Mouse (Mus musculus): Measurements from ENCODE around the gene Gm30191.
A peak's percentile ranks its signal among the peaks of the same experiment; 100 is the strongest.
"Not testable (repeated sequence)": the region's sequence is repeated elsewhere in the genome, so short reads cannot be mapped to it uniquely, and the experiment has no call there.

The Gm30191 gene

GRCm38 (mm10) chr4:134252131-134252910 lies 5.6 kb downstream of the Gm30191 start:
- no peak for DNase-seq (ENCODE audit: low spot score)

- no peak for DNase-seq (ENCODE audit: low spot score)
Observed at GRCm38 (mm10) chr4:134252911-134253721, 6.4 kb downstream of the Gm30191 start.

- DNase-seq (ENCODE audit: low spot score), result no peak
Observed at GRCm38 (mm10) chr4:134253722-134254324, 7.1 kb downstream of the Gm30191 start, which contains the start of gene Grrp1. Gene Grrp1, minus strand, starts transcription at chr4:134254106.

GRCm38 (mm10) chr4:134254835-134255234 lies 8.1 kb downstream of the Gm30191 start:
- DNase-seq (ENCODE audit: low spot score), result no peak

GRCm38 (mm10) chr4:134255854-134256253 lies 9.1 kb downstream of the Gm30191 start:
- DNase-seq (ENCODE audit: low spot score), result no peak

GRCm38 (mm10) chr4:134256407-134257197 lies 9.9 kb downstream of the Gm30191 start:
- DNase-seq (ENCODE audit: low spot score), result no peak

GRCm38 (mm10) chr4:134257198-134258009 lies 10.7 kb downstream of the Gm30191 start:
- DNase-seq (ENCODE audit: low spot score), result no peak

GRCm38 (mm10) chr4:134258354-134258753 lies 11.6 kb downstream of the Gm30191 start:
- DNase-seq (ENCODE audit: low spot score), result no peak

- peak; percentile 61 for DNase-seq (ENCODE audit: low spot score)
Observed at GRCm38 (mm10) chr4:134263191-134263590, 16.5 kb downstream of the Gm30191 start.

- no peak for DNase-seq (ENCODE audit: low spot score)
Observed at GRCm38 (mm10) chr4:134265860-134266585, 19.3 kb downstream of the Gm30191 start.

- no peak for DNase-seq (ENCODE audit: low spot score)
Observed at GRCm38 (mm10) chr4:134268102-134268655, 21.4 kb downstream of the Gm30191 start.

- not testable (repeated sequence) for DNase-seq (ENCODE audit: low spot score)
Observed at GRCm38 (mm10) chr4:134269622-134270021, 22.9 kb downstream of the Gm30191 start.

- no peak for DNase-seq (ENCODE audit: low spot score)
Observed at GRCm38 (mm10) chr4:134271979-134272378, 25.2 kb downstream of the Gm30191 start.

- DNase-seq (ENCODE audit: low spot score), result no peak
Observed at GRCm38 (mm10) chr4:134272731-134273416, 26.1 kb downstream of the Gm30191 start.

GRCm38 (mm10) chr4:134273417-134274345 lies 26.9 kb downstream of the Gm30191 start:
- DNase-seq (ENCODE audit: low spot score), result no peak

- no peak for DNase-seq (ENCODE audit: low spot score)
Observed at GRCm38 (mm10) chr4:134284942-134285341, 38.2 kb downstream of the Gm30191 start.

- no peak for DNase-seq (ENCODE audit: low spot score)
Observed at GRCm38 (mm10) chr4:134286226-134287167, 39.8 kb downstream of the Gm30191 start.

All from ovary, postnatal 14 days (tissue).